Mouse (Mus musculus) megakaryocyte, adult 5-6 weeks (primary cell): ENCODE measurements around the gene Olfr1220. TPM values are rescaled to one million over a fixed set of nuclear protein-coding genes. Genes with fewer than 3 reads are reported as not detected.

Experiments used
- ATAC-seq: 2 replicates; pipeline ENCODE4 v1.8.0; 2016; ENCODE audit warnings: mild to moderate bottlenecking, inconsistent platforms; ENCODE audit not compliant: poor library complexity, severe bottlenecking
- total RNA-seq, 2 experiments: library from RNA; stranded (forward) in 1 of 2; stranded (reverse) in 1 of 2; fragments of 153-499, 151-499 nt in 1 of 2; fragments of 221-1000, 200-1000 nt in 1 of 2; gene quantifications; 2 replicates each; pipeline versions ENCODE4 v1.2.3 to v1.2.4; 2015 to 2017

Gene Olfr1220
- total RNA-seq (2015) (not detected in 2 replicates), total RNA-seq (2017) (not detected in 2 replicates)

DNA sequence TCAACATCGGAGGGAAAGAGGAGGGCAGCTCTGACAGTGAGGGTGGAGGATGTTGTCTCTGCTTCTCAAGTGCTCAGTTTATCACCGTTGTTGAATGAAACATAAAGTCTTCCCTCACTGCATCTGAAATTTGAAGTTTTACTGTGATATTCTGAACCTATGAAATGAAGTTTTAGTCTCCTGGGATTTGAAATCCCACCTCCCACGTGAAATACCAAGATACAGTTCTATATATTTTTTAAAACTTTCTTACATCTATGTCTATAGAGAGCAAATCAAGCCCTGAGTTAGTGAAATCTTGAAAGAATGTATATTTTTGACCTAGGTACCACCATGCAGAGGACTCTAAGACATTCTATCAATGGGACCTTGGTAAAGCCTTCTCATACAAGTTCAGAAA, at the start of gene Olfr1220:
Gene Olfr1220 (minus strand): TSS at position 101 of the 400 bp plus-strand sequence.
- ATAC-seq: no peak

DNA sequence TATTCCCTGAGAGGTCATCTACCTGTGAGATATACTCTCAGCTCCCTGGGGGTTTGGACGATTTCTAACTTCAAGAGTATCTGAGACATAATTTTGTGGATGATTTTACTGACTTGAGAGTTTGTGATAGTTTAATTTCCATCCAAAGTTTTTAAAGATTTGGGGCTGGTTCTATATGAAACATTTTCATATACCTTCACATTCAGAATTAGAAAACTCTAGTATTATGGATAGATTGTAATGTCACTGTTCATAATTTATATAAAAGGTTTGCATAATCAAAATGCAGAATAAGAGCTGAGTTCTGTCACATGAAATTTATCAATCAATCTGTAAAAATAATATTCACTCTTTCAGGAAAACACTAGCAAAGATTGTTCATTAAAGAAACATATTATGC, 44.8 kb upstream of the Olfr1220 start, which contains the start of gene Olfr1223:
Gene Olfr1223 (minus strand): TSS at position 101 of the 400 bp plus-strand sequence.
- ATAC-seq: no peak

DNA sequence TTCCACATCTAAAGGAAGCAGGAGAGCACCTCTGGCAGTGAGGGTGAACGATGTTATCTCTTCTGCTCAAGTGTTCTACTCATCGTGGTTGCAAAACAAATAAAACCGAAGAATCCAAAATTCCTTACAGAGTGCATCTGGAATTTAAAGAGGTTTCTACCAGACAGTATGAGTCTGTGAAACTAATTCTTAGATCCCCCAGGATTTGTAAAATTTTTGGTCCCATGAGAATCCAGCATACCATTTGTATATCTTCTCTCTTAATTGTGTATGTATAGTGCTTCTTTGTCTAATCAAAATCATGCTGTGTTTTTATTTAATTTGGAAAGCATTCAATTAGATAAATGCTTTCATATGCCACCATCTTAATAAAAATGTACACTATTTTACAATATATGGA, 26.3 kb upstream of the Olfr1220 start, which contains the start of gene Olfr1222:
Gene Olfr1222 (minus strand): TSS at position 101 of the 400 bp plus-strand sequence.
- no peak for ATAC-seq

DNA sequence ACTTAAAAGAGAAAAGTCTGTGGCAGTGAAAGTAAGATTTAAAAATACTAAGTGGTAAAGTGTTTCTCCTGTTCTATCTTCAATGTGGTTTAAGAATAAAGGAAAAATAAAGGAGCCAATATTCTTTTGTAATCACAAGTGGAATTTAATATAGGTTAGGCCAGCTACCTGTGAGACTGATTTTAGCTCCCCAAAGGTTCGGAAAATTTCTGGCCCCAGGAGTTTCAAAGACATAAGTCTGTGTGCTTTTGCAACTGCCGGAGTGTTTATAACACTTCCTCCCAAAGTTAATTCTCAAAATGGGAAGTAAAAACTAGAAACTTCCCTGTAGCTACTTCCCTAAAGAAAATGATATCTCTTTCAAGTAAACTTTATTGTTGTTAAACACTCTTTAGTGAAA, 10.5 kb upstream of the Olfr1220 start, which contains the start of gene Olfr1221:
Gene Olfr1221 (minus strand): TSS at position 101 of the 400 bp plus-strand sequence.
- peak; percentile 18; the same call in 1 of the 2 replicates for ATAC-seq

DNA sequence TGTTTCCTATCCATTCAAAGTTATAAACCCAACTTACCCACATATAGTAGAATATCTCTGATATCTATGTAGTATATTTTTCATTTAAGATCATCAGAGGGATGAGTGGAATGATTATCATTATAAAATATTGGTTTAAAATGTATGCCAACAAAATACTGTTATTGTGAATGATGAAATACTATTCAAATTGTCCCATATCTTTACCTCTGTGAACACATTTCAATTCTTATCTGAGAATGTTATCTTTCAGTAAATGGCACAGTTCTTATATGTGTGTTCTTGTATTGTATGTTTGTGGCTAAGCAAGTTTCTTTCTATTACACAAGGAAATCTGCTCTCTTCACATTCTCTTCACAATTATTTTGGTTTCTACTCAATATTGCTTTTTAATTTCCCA, 984 bp downstream of the Olfr1220 start:
- no peak for ATAC-seq

DNA sequence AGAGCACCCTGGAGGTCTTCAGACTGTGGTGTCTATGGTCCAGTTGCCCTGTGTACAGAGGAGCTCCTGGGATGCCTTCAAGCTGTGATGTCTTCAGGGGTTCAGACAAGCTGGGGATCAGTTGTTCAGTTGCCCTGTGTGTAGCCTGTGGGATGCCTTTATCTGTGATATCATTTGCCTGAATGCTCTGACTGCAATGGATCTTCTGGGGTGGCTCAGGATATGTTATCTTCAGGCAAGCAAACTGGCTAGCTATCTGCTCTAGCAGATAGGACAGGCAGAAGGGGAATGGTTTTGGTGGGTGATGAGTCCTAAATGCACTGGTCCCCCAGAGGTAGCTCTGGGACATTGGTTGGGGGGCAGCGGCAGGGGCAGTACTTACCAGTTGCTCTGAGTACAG, 12.8 kb downstream of the Olfr1220 start:
- no peak for ATAC-seq

DNA sequence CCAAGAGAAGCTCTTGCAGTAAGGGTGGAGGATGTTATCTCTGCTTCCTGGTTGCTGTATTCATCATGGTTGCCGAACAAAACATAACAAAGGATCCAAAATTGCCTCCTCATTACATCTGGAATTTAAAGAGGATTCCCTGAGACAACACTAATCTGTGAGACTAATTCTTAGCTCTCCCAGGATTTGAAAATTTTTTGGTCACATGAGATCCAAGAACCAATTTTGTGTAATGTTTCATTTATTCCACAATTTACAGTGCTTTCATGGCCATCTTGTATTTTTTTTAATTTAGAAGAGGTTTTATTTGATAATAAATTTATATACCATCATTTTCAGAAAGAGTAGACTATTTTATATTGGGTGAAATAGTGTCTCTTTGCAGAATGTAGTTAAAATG, 23.2 kb downstream of the Olfr1220 start, which contains the start of gene Olfr1219:
Gene Olfr1219 (minus strand): TSS at position 101 of the 400 bp plus-strand sequence.
- ATAC-seq: no peak

DNA sequence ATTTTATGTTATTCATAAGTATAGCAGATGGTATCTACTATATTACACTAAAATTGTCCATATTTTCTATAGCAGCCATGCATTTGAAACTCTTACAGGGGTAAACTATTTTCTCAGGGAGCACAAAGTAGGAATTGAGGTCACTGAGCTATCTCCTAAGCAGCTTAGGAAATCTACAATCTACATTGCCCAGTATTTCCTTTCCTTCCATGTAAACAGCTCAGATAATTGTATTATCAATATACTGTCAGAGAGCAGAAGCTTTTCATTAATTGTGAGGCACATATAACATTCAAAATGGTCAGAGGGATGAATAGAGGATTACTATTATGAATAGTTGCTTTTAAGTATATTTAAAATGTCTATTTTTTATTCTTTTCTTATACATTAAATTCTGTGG, 25.1 kb downstream of the Olfr1220 start:
- no peak for ATAC-seq

DNA sequence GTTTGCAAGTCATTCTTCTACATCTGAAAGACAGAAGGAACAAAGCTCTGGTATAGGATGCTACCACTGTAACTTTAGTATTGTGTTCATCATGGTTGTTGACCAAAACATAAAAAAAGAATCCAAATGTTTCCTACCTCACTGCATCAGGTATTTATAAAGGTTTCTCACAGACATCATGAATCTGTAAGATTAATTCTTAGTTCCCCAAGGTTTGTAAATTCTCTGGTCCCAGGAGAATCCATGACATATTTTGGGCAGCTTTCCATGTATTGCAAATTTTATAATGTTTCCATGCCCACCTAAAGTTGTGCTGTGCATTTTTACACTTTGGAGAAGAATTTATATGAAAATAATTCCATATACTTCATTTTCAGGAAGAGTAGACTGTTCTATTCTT, 45.5 kb downstream of the Olfr1220 start, which contains the start of gene Olfr1218:
Gene Olfr1218 (minus strand): TSS at position 101 of the 400 bp plus-strand sequence.
- no peak for ATAC-seq

Other genes with a start within 250 kb of the Olfr1220 start
- not detected in 2 replicates for gene Olfr1206, start 243.6 kb downstream of the Olfr1220 start, total RNA-seq (2015)
- not detected in 2 replicates for gene Olfr1206, start 243.6 kb downstream of the Olfr1220 start, total RNA-seq (2017)
- gene Olfr1208, start 204.5 kb downstream of the Olfr1220 start, total RNA-seq (2015): not detected in 2 replicates
- gene Olfr1208, start 204.5 kb downstream of the Olfr1220 start, total RNA-seq (2017): not detected in 2 replicates
- not detected in 2 replicates for gene Olfr1209, start 191.7 kb downstream of the Olfr1220 start, total RNA-seq (2015)
- gene Olfr1209, start 191.7 kb downstream of the Olfr1220 start, total RNA-seq (2017): not detected in 2 replicates
- gene Olfr1211, start 168.7 kb downstream of the Olfr1220 start, total RNA-seq (2015): not detected in 2 replicates
- gene Olfr1211, start 168.7 kb downstream of the Olfr1220 start, total RNA-seq (2017): not detected in 2 replicates
- gene Olfr1212, start 152.9 kb downstream of the Olfr1220 start, total RNA-seq (2015): not detected in 2 replicates
- gene Olfr1212, start 152.9 kb downstream of the Olfr1220 start, total RNA-seq (2017): not detected in 2 replicates
- not detected in 2 replicates for gene Gm13762, start 126.6 kb downstream of the Olfr1220 start, total RNA-seq (2015)
- not detected in 2 replicates for gene Gm13762, start 126.6 kb downstream of the Olfr1220 start, total RNA-seq (2017)
- not detected in 2 replicates for gene Olfr1214, start 114.2 kb downstream of the Olfr1220 start, total RNA-seq (2015)
- gene Olfr1214, start 114.2 kb downstream of the Olfr1220 start, total RNA-seq (2017): not detected in 2 replicates
- gene Olfr1215, start 99.9 kb downstream of the Olfr1220 start, total RNA-seq (2015): not detected in 2 replicates
- not detected in 2 replicates for gene Olfr1215, start 99.9 kb downstream of the Olfr1220 start, total RNA-seq (2017)
- not detected in 2 replicates for gene Olfr1216, start 88.5 kb downstream of the Olfr1220 start, total RNA-seq (2015)
- not detected in 2 replicates for gene Olfr1216, start 88.5 kb downstream of the Olfr1220 start, total RNA-seq (2017)
- not detected in 2 replicates for gene Olfr1217, start 74.8 kb downstream of the Olfr1220 start, total RNA-seq (2015)
- not detected in 2 replicates for gene Olfr1217, start 74.8 kb downstream of the Olfr1220 start, total RNA-seq (2017)
- gene Olfr1218, start 45.6 kb downstream of the Olfr1220 start, total RNA-seq (2015): not detected in 2 replicates
- not detected in 2 replicates for gene Olfr1218, start 45.6 kb downstream of the Olfr1220 start, total RNA-seq (2017)
- not detected in 2 replicates for gene Olfr1219, start 23.3 kb downstream of the Olfr1220 start, total RNA-seq (2015)
- not detected in 2 replicates for gene Olfr1219, start 23.3 kb downstream of the Olfr1220 start, total RNA-seq (2017)
- gene Olfr1221, start 10.4 kb upstream of the Olfr1220 start, total RNA-seq (2015): not detected in 2 replicates
- gene Olfr1221, start 10.4 kb upstream of the Olfr1220 start, total RNA-seq (2017): not detected in 2 replicates
- gene Olfr1222, start 26.2 kb upstream of the Olfr1220 start, total RNA-seq (2015): not detected in 2 replicates
- gene Olfr1222, start 26.2 kb upstream of the Olfr1220 start, total RNA-seq (2017): not detected in 2 replicates
- gene Olfr1223, start 44.7 kb upstream of the Olfr1220 start, total RNA-seq (2015): not detected in 2 replicates
- gene Olfr1223, start 44.7 kb upstream of the Olfr1220 start, total RNA-seq (2017): not detected in 2 replicates
- gene Olfr1224-ps1, start 57.3 kb upstream of the Olfr1220 start, total RNA-seq (2015): not detected in 2 replicates
- not detected in 2 replicates for gene Olfr1224-ps1, start 57.3 kb upstream of the Olfr1220 start, total RNA-seq (2017)
- not detected in 2 replicates for gene Olfr1225, start 67.8 kb upstream of the Olfr1220 start, total RNA-seq (2015)
- gene Olfr1225, start 67.8 kb upstream of the Olfr1220 start, total RNA-seq (2017): not detected in 2 replicates
- gene Olfr1226, start 93.2 kb upstream of the Olfr1220 start, total RNA-seq (2015): not detected in 2 replicates
- gene Olfr1226, start 93.2 kb upstream of the Olfr1220 start, total RNA-seq (2017): not detected in 2 replicates
- gene Olfr1228, start 147.2 kb upstream of the Olfr1220 start, total RNA-seq (2015): not detected in 2 replicates
- gene Olfr1228, start 147.2 kb upstream of the Olfr1220 start, total RNA-seq (2017): not detected in 2 replicates
- not detected in 2 replicates for gene Olfr1229, start 181.2 kb upstream of the Olfr1220 start, total RNA-seq (2015)
- gene Olfr1229, start 181.2 kb upstream of the Olfr1220 start, total RNA-seq (2017): not detected in 2 replicates
- gene Olfr1230, start 190.4 kb upstream of the Olfr1220 start, total RNA-seq (2015): not detected in 2 replicates
- not detected in 2 replicates for gene Olfr1230, start 190.4 kb upstream of the Olfr1220 start, total RNA-seq (2017)
- gene Olfr1231, start 200.2 kb upstream of the Olfr1220 start, total RNA-seq (2015): not detected in 2 replicates
- gene Olfr1231, start 200.2 kb upstream of the Olfr1220 start, total RNA-seq (2017): not detected in 2 replicates
- not detected in 2 replicates for gene Olfr1232, start 222.8 kb upstream of the Olfr1220 start, total RNA-seq (2015)
- not detected in 2 replicates for gene Olfr1232, start 222.8 kb upstream of the Olfr1220 start, total RNA-seq (2017)
- not detected in 2 replicates for gene Olfr1233, start 235.6 kb upstream of the Olfr1220 start, total RNA-seq (2015)
- not detected in 2 replicates for gene Olfr1233, start 235.6 kb upstream of the Olfr1220 start, total RNA-seq (2017)